Mouse (Mus musculus) lung, embryonic 14.5 days (tissue): ENCODE results near the gene Olfr979. TPM values are rescaled to one million over a fixed set of nuclear protein-coding genes. Genes with fewer than 3 reads are reported as not detected.
"Not testable (repeated sequence)": the region's sequence is repeated elsewhere in the genome, so short reads cannot be mapped to it uniquely, and the experiment has no call there.

ENCODE experiments used
- ATAC-seq: fragments of 200-750 bp; cut with Nextera tagmentation; 2 replicates; pipeline ENCODE4 v1.8.0; 2017; ENCODE audit warnings: mild to moderate bottlenecking, moderate TSS enrichment, moderate library complexity; ENCODE audit not compliant: insufficient read depth
- DNase-seq: peaks from one replicate; pipeline ENCODE4 v3.0.0-alpha.2; 2015
- H3K27ac ChIP-seq: fragments of 300-500 bp; sonication (generic); 2 replicates; pipeline ENCODE4 v1.5.1; 2014; ENCODE audit warnings: low read depth, mild to moderate bottlenecking, moderate library complexity
- H3K27me3 ChIP-seq: fragments of 300-500 bp; sonication (generic); 2 replicates; pipeline ENCODE4 v1.6.1; 2014; ENCODE audit warnings: low read length, control low read depth; ENCODE audit not compliant: insufficient read depth
- H3K36me3 ChIP-seq: fragments of 300-500 bp; sonication (generic); 2 replicates; pipeline ENCODE4 v1.6.1; 2014; ENCODE audit warnings: control low read depth; ENCODE audit not compliant: insufficient read depth
- H3K4me1 ChIP-seq: fragments of 300-500 bp; sonication (generic); 2 replicates; pipeline ENCODE4 v1.6.1; 2014; ENCODE audit warnings: antibody characterized with exemption, control low read depth; ENCODE audit not compliant: insufficient read depth
- H3K4me2 ChIP-seq: fragments of 300-500 bp; sonication (generic); 2 replicates; pipeline ENCODE4 v1.6.1; 2014; ENCODE audit warnings: mild to moderate bottlenecking
- H3K4me3 ChIP-seq: fragments of 300-500 bp; sonication (generic); 2 replicates; pipeline ENCODE4 v1.5.1; 2014; ENCODE audit warnings: low read depth, low read length
- H3K9ac ChIP-seq: fragments of 300-500 bp; sonication (generic); 2 replicates; pipeline ENCODE4 v1.6.1; 2014
- H3K9me3 ChIP-seq: fragments of 300-500 bp; sonication (generic); 2 replicates; pipeline ENCODE4 v1.6.1; 2016; ENCODE audit warnings: low read depth, low read length, control low read depth
- CTCF ChIP-seq: IDR thresholded peaks from 2 replicates; pipeline ENCODE4 v1.5.1; 2016; ENCODE audit warnings: antibody characterized with exemption, low read depth
- WGBS: fragments of 180-500 bp; shearing (Covaris S2); extraction: QIAGEN DNeasy Blood & Tissue Kit; methylation state at CpG from one replicate; pipeline ENCODE4 v1.1.7; 2014; 5-methylcytosine and 5-hydroxymethylcytosine counted together
- polyA plus RNA-seq: library from polyadenylated mRNA; unstranded; fragments of >200 nt; fragmentation: Nextera tagmentation; extraction: Ambion mirVana; gene quantifications from 2 replicates; pipeline ENCODE4 v1.2.1, GENCODE M21; 2014

Gene Olfr979
- not detected in 2 replicates for polyA plus RNA-seq

- Histone ChIP-seq H3K9ac (no peak within 1 kb of the TSS), H3K4me3 (no peak within 1 kb of the TSS), H3K27me3 (no peaks in the 10 kb centered on the region), H3K4me2 (no peak within 1 kb of the TSS), H3K27ac (no peak within 1 kb of the TSS), H3K9me3 (no peaks in the 10 kb centered on the region), H3K4me1 (no peaks in the 10 kb centered on the region), H3K36me3 (no peaks in the 10 kb centered on the region)
- DNase-seq: no peak
- no peak for TF ChIP-seq CTCF
- WGBS: 89% methylated on average over 1 of the region's 1 CpGs
- no peak for ATAC-seq
These were observed at the start of gene Olfr979 for GRCm38 (mm10) chr9:40003365-40003764. TSS of gene Olfr979 (minus strand) at chr9:40003465.

- Histone ChIP-seq H3K27me3 (no peaks in the 10 kb centered on the region), H3K27ac (no peak overlapping the region), H3K4me3 (no peak overlapping the region), H3K9ac (no peak overlapping the region), H3K36me3 (no peaks in the 10 kb centered on the region), H3K4me2 (no peak overlapping the region), H3K4me1 (no peaks in the 10 kb centered on the region), H3K9me3 (no peaks in the 10 kb centered on the region)
- no peak for TF ChIP-seq CTCF
- ATAC-seq (no peak), DNase-seq (no peak)
- 89% methylated on average over 19 of the region's 19 CpGs for WGBS
These were observed 46.9 kb upstream of the Olfr979 start for GRCm38 (mm10) chr9:40050138-40050537.

GRCm38 (mm10) chr9:40021164-40021563 lies 17.9 kb upstream of the Olfr979 start, which contains the start of gene Olfr981:
TSS of gene Olfr981 (plus strand) at chr9:40021464.
- H3K27ac ChIP-seq: no peak within 1 kb of the TSS
- no peaks in the 10 kb centered on the region for H3K36me3 ChIP-seq
- DNase-seq (no peak), ATAC-seq (no peak)
- TF ChIP-seq CTCF: no peak
- H3K27me3 ChIP-seq: no peaks in the 10 kb centered on the region
- H3K4me2 ChIP-seq: no peak within 1 kb of the TSS
- 66% methylated on average over 2 of the region's 2 CpGs for WGBS
- no peak within 1 kb of the TSS for H3K9ac ChIP-seq
- no peaks in the 10 kb centered on the region for H3K4me1 ChIP-seq
- H3K4me3 ChIP-seq: no peak within 1 kb of the TSS
- H3K9me3 ChIP-seq: no peaks in the 10 kb centered on the region

- no peak within 1 kb of the TSS for H3K4me2 ChIP-seq
- no peak for TF ChIP-seq CTCF
- no peaks in the 10 kb centered on the region for H3K4me1 ChIP-seq
- ATAC-seq (no peak), DNase-seq (no peak)
- no peak within 1 kb of the TSS for H3K4me3 ChIP-seq
- no peaks in the 10 kb centered on the region for H3K36me3 ChIP-seq
- WGBS: 72% methylated on average over 1 of the region's 1 CpGs
- H3K9ac ChIP-seq: no peak within 1 kb of the TSS
- H3K9me3 ChIP-seq: no peaks in the 10 kb centered on the region
- H3K27me3 ChIP-seq: no peaks in the 10 kb centered on the region
- H3K27ac ChIP-seq: no peak within 1 kb of the TSS
These were observed 6.2 kb upstream of the Olfr979 start, which contains the start of gene Olfr980 for GRCm38 (mm10) chr9:40009482-40009881. TSS of gene Olfr980 (minus strand) at chr9:40009582.

- Histone ChIP-seq H3K4me2 (no peak within 1 kb of the TSS), H3K36me3 (no peaks in the 10 kb centered on the region), H3K4me1 (no peaks in the 10 kb centered on the region), H3K27ac (no peak within 1 kb of the TSS), H3K27me3 (no peaks in the 10 kb centered on the region), H3K4me3 (no peak within 1 kb of the TSS), H3K9ac (no peak within 1 kb of the TSS), H3K9me3 (no peaks in the 10 kb centered on the region)
- no peak for TF ChIP-seq CTCF
- no peak for DNase-seq
- ATAC-seq: no peak
- WGBS: 79% methylated on average over 2 of the region's 2 CpGs
These were observed 11.5 kb downstream of the Olfr979 start, which contains the start of gene Olfr978 for GRCm38 (mm10) chr9:39991813-39992212. TSS of gene Olfr978 (plus strand) at chr9:39992113.

- not testable (repeated sequence) for H3K27me3 ChIP-seq, H3K4me2 ChIP-seq, H3K36me3 ChIP-seq, H3K4me1 ChIP-seq, ATAC-seq, H3K4me3 ChIP-seq, H3K9ac ChIP-seq, H3K9me3 ChIP-seq, DNase-seq, H3K27ac ChIP-seq
- 81% methylated on average over 1 of the region's 1 CpGs for WGBS
These were observed 26.6 kb downstream of the Olfr979 start for GRCm38 (mm10) chr9:39976581-39977145.

GRCm38 (mm10) chr9:39961033-39961432 lies 42.2 kb downstream of the Olfr979 start, which contains the start of gene Olfr976:
TSS of gene Olfr976 (minus strand) at chr9:39961133.
- 87% methylated on average over 6 of the region's 9 CpGs for WGBS

More at GRCm38 (mm10) chr9:39961033-39961432, 42.2 kb downstream of the Olfr979 start, which contains the start of gene Olfr976:
- H3K4me1 ChIP-seq, H3K4me2 ChIP-seq, H3K27me3 ChIP-seq, H3K4me3 ChIP-seq, H3K9ac ChIP-seq, H3K36me3 ChIP-seq, H3K9me3 ChIP-seq, ATAC-seq, DNase-seq, H3K27ac ChIP-seq: not testable (repeated sequence)
